Mouse (Mus musculus) forebrain, embryonic 11.5 days (tissue): ENCODE data around the gene Omd. TPM values are rescaled to one million over a fixed set of nuclear protein-coding genes. Genes with fewer than 3 reads are reported as not detected.

Experiments used
- ATAC-seq: fragments of 200-750 bp; cut with Nextera tagmentation; replicated peaks from 2 replicates; pipeline ENCODE4 v1.8.0; 2017; ENCODE audit warnings: moderate TSS enrichment; ENCODE audit not compliant: low FRiP score
- DNase-seq: peaks from one replicate; pipeline ENCODE4 v3.0.0-alpha.2; 2017; ENCODE audit warnings: low spot score
- H3K27ac ChIP-seq: fragments of 300-500 bp; sonication (generic); 2 replicates; pipeline ENCODE4 v1.5.1; 2014; ENCODE audit warnings: low read depth, low read length
- H3K27me3 ChIP-seq: fragments of 300-500 bp; sonication (generic); 2 replicates; pipeline ENCODE4 v1.6.1; 2014; ENCODE audit warnings: mild to moderate bottlenecking, low read length, mixed read lengths; ENCODE audit not compliant: control insufficient read depth, insufficient read depth
- H3K36me3 ChIP-seq: fragments of 300-500 bp; sonication (generic); 2 replicates; pipeline ENCODE4 v1.6.1; 2014; ENCODE audit warnings: mild to moderate bottlenecking, low read length, moderate library complexity, mixed read lengths; ENCODE audit not compliant: control insufficient read depth, insufficient read depth
- H3K4me1 ChIP-seq: fragments of 300-500 bp; sonication (generic); replicated peaks from 2 replicates; pipeline ENCODE4 v1.6.1; 2014; ENCODE audit warnings: low read length, mixed read lengths; ENCODE audit not compliant: control insufficient read depth, insufficient read depth
- H3K4me2 ChIP-seq: fragments of 300-500 bp; sonication (generic); 2 replicates; pipeline ENCODE4 v1.6.1; 2014; ENCODE audit warnings: low read depth, mild to moderate bottlenecking, low read length, moderate library complexity, mixed read lengths; ENCODE audit not compliant: severe bottlenecking
- H3K4me3 ChIP-seq: fragments of 300-500 bp; sonication (generic); 2 replicates; pipeline ENCODE4 v1.5.1; 2014; ENCODE audit warnings: low read depth, low read length
- H3K9ac ChIP-seq: fragments of 300-500 bp; sonication (generic); 2 replicates; pipeline ENCODE4 v1.6.1; 2014; ENCODE audit warnings: low read length
- H3K9me3 ChIP-seq: fragments of 300-500 bp; sonication (generic); 2 replicates; pipeline ENCODE4 v1.6.1; 2016; ENCODE audit warnings: low read length, mixed read lengths; ENCODE audit not compliant: control insufficient read depth
- WGBS: fragments of 180-500 bp; shearing (Covaris S2); extraction: QIAGEN DNeasy Blood & Tissue Kit; methylation state at CpG from one replicate; pipeline ENCODE4 v1.1.7; 2014; 5-methylcytosine and 5-hydroxymethylcytosine counted together
- polyA plus RNA-seq: library from polyadenylated mRNA; unstranded; fragments of >200 nt; fragmentation: Nextera tagmentation; extraction: Ambion mirVana; gene quantifications from 2 replicates; pipeline ENCODE4 v1.2.1, GENCODE M21; 2014

Omd gene
- 0.61 and 1.0 TPM in 2 replicates for polyA plus RNA-seq

- DNase-seq (no peak), ATAC-seq (no peak)
- no peak within 1 kb of the TSS for H3K27ac ChIP-seq
- H3K9ac ChIP-seq: no peak within 1 kb of the TSS
- no peaks in the 10 kb centered on the region for H3K27me3 ChIP-seq
- 77% methylated on average over 8 of the region's 8 CpGs for WGBS
- H3K9me3 ChIP-seq: no peaks in the 10 kb centered on the region
- H3K4me1 ChIP-seq: no peaks in the 10 kb centered on the region
- no peak within 1 kb of the TSS for H3K4me2 ChIP-seq
- no peaks in the 10 kb centered on the region for H3K36me3 ChIP-seq
- no peak within 1 kb of the TSS for H3K4me3 ChIP-seq
Observed at GRCm38 (mm10) chr13:49581541-49582530, at the start of gene Omd. Gene Omd, plus strand, starts transcription at chr13:49582462.

DNA sequence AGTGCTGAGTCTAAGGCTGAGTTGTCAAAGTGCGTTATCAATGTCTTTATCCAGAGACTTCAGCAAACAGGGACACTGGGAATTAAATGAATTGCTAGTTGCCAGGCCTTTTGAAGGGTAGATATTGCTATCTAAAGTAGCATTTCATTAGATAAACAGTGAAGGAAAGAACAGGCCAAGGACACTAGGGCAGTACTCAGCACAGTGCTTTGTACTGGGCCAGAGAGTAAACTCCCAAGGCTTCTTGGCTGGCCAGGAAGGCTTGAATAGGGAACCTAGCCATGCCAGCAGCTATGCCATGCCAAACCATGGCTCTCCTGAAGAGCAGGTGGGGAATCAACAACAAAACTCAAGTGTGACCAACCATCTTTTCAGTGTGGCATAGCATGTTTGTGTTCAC lies 45.3 kb upstream of the Omd start:
- no peaks in the 10 kb centered on the region for H3K27me3 ChIP-seq

DNA sequence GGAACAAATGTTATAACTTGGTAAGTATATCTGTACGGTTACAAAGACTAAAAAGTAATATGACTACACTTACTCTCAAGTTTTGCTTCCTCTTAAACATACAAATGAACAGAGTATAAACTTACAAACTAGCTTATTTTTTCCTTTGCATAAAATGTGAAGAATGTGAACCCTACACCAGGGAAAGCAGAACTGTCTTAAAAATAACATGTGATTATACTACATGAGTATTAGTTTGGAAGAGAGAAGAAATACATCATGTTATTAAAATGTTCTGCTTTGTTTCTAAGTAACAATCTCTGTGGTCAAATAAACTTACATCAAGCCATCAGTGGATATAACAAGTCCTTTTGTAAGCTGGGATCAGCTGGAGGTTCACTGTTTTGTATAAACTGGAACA lies 43.6 kb upstream of the Omd start:
- no peak overlapping the region for H3K4me3 ChIP-seq
- no peak for ATAC-seq
- WGBS: 92% methylated on average over 1 of the region's 1 CpGs
- no peaks in the 10 kb centered on the region for H3K36me3 ChIP-seq
- DNase-seq: no peak
- no peaks in the 10 kb centered on the region for H3K4me1 ChIP-seq
- no peak overlapping the region for H3K9ac ChIP-seq
- H3K4me2 ChIP-seq: no peak overlapping the region
- no peaks in the 10 kb centered on the region for H3K9me3 ChIP-seq
- H3K27me3 ChIP-seq: no peaks in the 10 kb centered on the region
- no peak overlapping the region for H3K27ac ChIP-seq

More for the DNA sequence above, 45.3 kb upstream of the Omd start:
- ATAC-seq (no peak), DNase-seq (no peak)
- H3K36me3 ChIP-seq: no peaks in the 10 kb centered on the region
- H3K4me3 ChIP-seq: no peak overlapping the region
- H3K9ac ChIP-seq: no peak overlapping the region
- no peak overlapping the region for H3K4me2 ChIP-seq
- H3K9me3 ChIP-seq: no peaks in the 10 kb centered on the region
- WGBS: 100% methylated on average over 1 of the region's 1 CpGs
- H3K4me1 ChIP-seq: no peaks in the 10 kb centered on the region
- no peak overlapping the region for H3K27ac ChIP-seq

DNA sequence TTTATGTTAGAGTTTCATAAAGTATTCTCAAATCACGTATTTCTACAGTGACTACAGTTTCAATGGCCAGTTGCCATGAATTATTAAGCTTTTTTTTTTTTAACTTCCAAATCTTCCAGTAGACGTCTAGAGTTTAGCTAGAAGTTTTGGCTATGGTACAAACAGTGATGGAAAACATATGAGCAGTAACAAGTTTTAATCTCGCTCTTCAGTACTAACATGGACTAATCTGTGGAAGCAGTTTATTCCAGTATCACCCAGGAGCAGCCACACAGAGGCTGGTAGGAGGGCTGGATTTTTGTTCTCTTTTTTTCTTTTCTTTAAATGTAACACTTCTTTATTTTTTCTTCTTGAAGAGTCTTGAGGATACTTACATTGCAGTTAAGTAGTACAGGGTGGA lies 38.0 kb upstream of the Omd start, which contains the start of gene Aspn:
TSS of gene Aspn (plus strand) at position 165 of the 400 bp plus-strand sequence.
- no peak within 1 kb of the TSS for H3K27ac ChIP-seq
- H3K4me1 ChIP-seq: no peaks in the 10 kb centered on the region
- H3K36me3 ChIP-seq: no peaks in the 10 kb centered on the region
- H3K9ac ChIP-seq: no peak within 1 kb of the TSS
- no peaks in the 10 kb centered on the region for H3K9me3 ChIP-seq
- DNase-seq: no peak
- H3K4me3 ChIP-seq: no peak within 1 kb of the TSS
- WGBS: 89% methylated on average over 3 of the region's 3 CpGs
- H3K4me2 ChIP-seq: no peak within 1 kb of the TSS
- H3K27me3 ChIP-seq: no peaks in the 10 kb centered on the region
- ATAC-seq: no peak

DNA sequence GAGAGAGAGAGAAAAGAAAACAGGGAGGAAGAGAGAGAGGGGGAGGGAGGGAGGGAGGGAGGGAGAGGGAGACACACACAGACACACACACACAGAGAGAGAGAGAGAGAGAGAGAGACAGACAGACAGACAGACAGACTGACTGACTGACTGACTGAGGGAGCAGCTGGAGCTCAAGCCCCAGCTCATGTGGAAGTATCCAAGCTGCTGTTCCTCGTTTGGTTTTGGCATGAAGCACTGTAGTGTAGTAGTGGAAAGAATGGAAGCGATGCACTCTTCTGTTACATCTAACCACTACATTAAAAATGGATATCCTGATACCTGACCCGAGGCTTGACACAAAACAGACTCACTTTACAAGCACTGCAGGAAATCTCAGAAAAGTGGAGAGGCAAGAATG lies 36.6 kb upstream of the Omd start:
- Histone ChIP-seq H3K36me3 (no peaks in the 10 kb centered on the region), H3K4me1 (no peaks in the 10 kb centered on the region), H3K9ac (no peak overlapping the region), H3K4me2 (no peak overlapping the region), H3K9me3 (no peaks in the 10 kb centered on the region), H3K4me3 (no peak overlapping the region), H3K27me3 (no peaks in the 10 kb centered on the region), H3K27ac (no peak overlapping the region)
- DNase-seq (no peak), ATAC-seq (no peak)
- WGBS: 74% methylated on average over 3 of the region's 3 CpGs

GRCm38 (mm10) chr13:49546517-49546916 lies 35.7 kb upstream of the Omd start:
- Histone ChIP-seq H3K4me1 (no peaks in the 10 kb centered on the region), H3K4me3 (no peak overlapping the region), H3K4me2 (no peak overlapping the region), H3K9me3 (no peaks in the 10 kb centered on the region), H3K36me3 (no peaks in the 10 kb centered on the region), H3K27ac (no peak overlapping the region), H3K9ac (no peak overlapping the region), H3K27me3 (no peaks in the 10 kb centered on the region)
- no peak for DNase-seq
- no peak for ATAC-seq
- 71% methylated on average over 1 of the region's 1 CpGs for WGBS

- Histone ChIP-seq H3K9me3 (no peaks in the 10 kb centered on the region), H3K36me3 (no peaks in the 10 kb centered on the region), H3K27ac (no peak overlapping the region), H3K9ac (no peak overlapping the region), H3K4me3 (no peak overlapping the region), H3K4me2 (no peak overlapping the region), H3K27me3 (no peaks in the 10 kb centered on the region), H3K4me1 (no peaks in the 10 kb centered on the region)
- 95% methylated on average over 1 of the region's 1 CpGs for WGBS
- DNase-seq (no peak), ATAC-seq (no peak)
Observed at GRCm38 (mm10) chr13:49547563-49548150, 34.6 kb upstream of the Omd start.

- ATAC-seq: no peak
- 92% methylated on average over 3 of the region's 3 CpGs for WGBS
- no peak overlapping the region for H3K27ac ChIP-seq
Observed at GRCm38 (mm10) chr13:49549616-49550015, 32.6 kb upstream of the Omd start.

More at GRCm38 (mm10) chr13:49549616-49550015, 32.6 kb upstream of the Omd start:
- H3K27me3 ChIP-seq: no peaks in the 10 kb centered on the region
- no peaks in the 10 kb centered on the region for H3K36me3 ChIP-seq
- no peak overlapping the region for H3K4me2 ChIP-seq
- no peak for DNase-seq
- no peaks in the 10 kb centered on the region for H3K4me1 ChIP-seq
- H3K4me3 ChIP-seq: no peak overlapping the region
- no peaks in the 10 kb centered on the region for H3K9me3 ChIP-seq
- H3K9ac ChIP-seq: no peak overlapping the region
